28 mouse cellular contexts compared by ENCODE assay signal in the genomic region with DNA sequence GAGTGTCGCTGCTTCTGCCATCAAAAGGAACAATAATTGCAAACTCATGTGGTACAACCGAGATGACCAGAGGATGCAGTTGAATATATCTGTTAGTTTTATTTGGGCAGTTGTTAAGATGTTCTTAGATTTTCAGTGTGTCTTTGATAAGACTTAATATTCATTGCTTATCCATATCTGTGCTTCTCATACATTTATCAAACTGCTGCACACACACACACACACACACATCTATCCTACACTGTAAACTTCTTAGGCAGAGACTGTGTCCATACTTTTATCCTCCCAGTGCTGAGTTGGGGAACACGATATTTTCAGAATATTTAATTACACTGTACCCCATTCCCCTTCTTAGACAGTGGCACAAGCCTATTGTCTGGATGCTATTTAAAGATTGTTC. TPM values are rescaled to one million over a fixed set of nuclear protein-coding genes. Genes with fewer than 3 reads are reported as not detected.
DNase-seq lines count a peak whose midpoint lies in the region; ATAC-seq and TF ChIP-seq lines count a peak whose summit lies in the region.
"Had no signal": no experiment of that assay in that cellular context is flagged by ENCODE, and none has a peak within 500 bp of the region (broad histone marks: within the 10 kb centered on the region; RNA-seq: fewer than 3 reads in every experiment).

No protein-coding gene starts in this region.

- no peak overlapping the region for H3K9ac ChIP-seq in MEL (ENCODE audit: control insufficient read depth, low read depth, low read length, poor library complexity, severe bottlenecking)
- H3K9ac ChIP-seq in liver, embryonic 13.5 days = peak overlapping the region; percentile 53
- no peak overlapping the region for H3K9ac ChIP-seq in hindbrain, embryonic 14.5 days
- H3K9ac ChIP-seq: embryonic facial prominence, embryonic 12.5 days; forebrain, embryonic 12.5 days; forebrain, postnatal 0 days; hindbrain, embryonic 13.5 days; neural tube, embryonic 15.5 days had no signal

- H3ac ChIP-seq in myocyte (ENCODE audit: control insufficient read depth, insufficient read length) = no peak overlapping the region

- TF ChIP-seq EP300 in MEL (IDR thresholded peaks at IDR 0.05; ENCODE audit: low read depth in 1 of 2, low read length in 2 of 2) = peak; percentile 62 to 79

- H3K4me1 ChIP-seq in MEL (ENCODE audit: control insufficient read depth in 1 of 2, insufficient read depth in 2 of 2, low read length in 2 of 2) = peaks cover 17 to 34% of the 10 kb centered on the region in 2 experiments
- peaks cover 89% of the 10 kb centered on the region for H3K4me1 ChIP-seq in erythroblast, embryonic 14.5 days (ENCODE audit: control insufficient read depth)
- H3K4me1 ChIP-seq in liver, embryonic 13.5 days (replicated peaks) = peaks cover 85% of the 10 kb centered on the region
- 0 out of 2 replicates have a peak, but pooled peaks cover 5% of the 10 kb centered on the region for H3K4me1 ChIP-seq in hindbrain, embryonic 14.5 days (replicated peaks; ENCODE audit: control insufficient read depth, insufficient read depth, low read length)
- H3K4me1 ChIP-seq: hindbrain, embryonic 13.5 days had no signal

- H3K27me3 ChIP-seq in MEL (ENCODE audit: control insufficient read depth in 1 of 2, insufficient read depth in 2 of 2, low read length in 2 of 2) (no peaks in the 10 kb centered on the region), myocyte (ENCODE audit: control insufficient read depth, insufficient read depth, insufficient read length) (no peaks in the 10 kb centered on the region)
- H3K27me3 ChIP-seq in erythroblast, embryonic 14.5 days (ENCODE audit: control insufficient read depth) = no peaks in the 10 kb centered on the region
- H3K27me3 ChIP-seq in liver, embryonic 13.5 days = no peaks in the 10 kb centered on the region
- H3K27me3 ChIP-seq in hindbrain, embryonic 14.5 days (ENCODE audit: control insufficient read depth, insufficient read depth, low read length) = no peaks in the 10 kb centered on the region
- H3K27me3 ChIP-seq: embryonic facial prominence, embryonic 12.5 days; forebrain, embryonic 12.5 days; neural tube, embryonic 15.5 days had no signal

- peak; percentile 64 for ATAC-seq in liver, embryonic 13.5 days (ENCODE audit: low read depth)
- no peak for ATAC-seq in frontal cortex, adult (ENCODE audit: low TSS enrichment)
- no peak for ATAC-seq in hindbrain, embryonic 14.5 days (ENCODE audit: low FRiP score)
- ATAC-seq: CD4-positive, CD25-positive, alpha-beta regulatory T cell, adult 4 months; forebrain, postnatal 0 days; intestine, postnatal 0 days had no signal

- peak; percentile 10 for DNase-seq in MEL (ENCODE audit: low read depth, low spot score)
- no peak for DNase-seq in liver, embryonic 13.5 days
- DNase-seq in lung, postnatal 14 days = no peak
- DNase-seq in hindbrain, embryonic 14.5 days (ENCODE audit: low spot score) = no peak
- DNase-seq: adrenal gland, adult 8-10 months; cerebellum, adult 9-11 months; embryo, embryonic 11 days; forebrain, postnatal 0 days; gastrocnemius, postnatal 10 days; heart, postnatal 4 days; kidney, postnatal 14 days; layer of hippocampus, adult 9-11 months; midbrain, embryonic 14.5 days; right cerebral cortex, adult 18-20 months; spleen, adult 18-20 months; thymus, adult 2 months; thymus, postnatal 4 days had no signal

- TF ChIP-seq RAD21 in MEL (IDR thresholded peaks at IDR 0.05; ENCODE audit: low read depth, low read length) = no peak

- TF ChIP-seq CTCF in MEL (IDR thresholded peaks at IDR 0.05 in 2 of 3, conservative IDR thresholded peaks at IDR 0.05 in 1 of 3; ENCODE audit: control insufficient read depth in 1 of 3, insufficient read depth in 1 of 3, low read depth in 2 of 3, low read length in 3 of 3, poor library complexity in 1 of 3, severe bottlenecking in 1 of 3) = no peak

- H3K9me3 ChIP-seq in MEL (replicated peaks; ENCODE audit: insufficient read depth, low read length) = no peaks in the 10 kb centered on the region
- H3K9me3 ChIP-seq in erythroblast, embryonic 14.5 days (ENCODE audit: control insufficient read depth, low read length) = no peaks in the 10 kb centered on the region
- no peaks in the 10 kb centered on the region for H3K9me3 ChIP-seq in liver, embryonic 13.5 days (replicated peaks)
- no peaks in the 10 kb centered on the region for H3K9me3 ChIP-seq in hindbrain, embryonic 14.5 days (ENCODE audit: control insufficient read depth, low read length)
- H3K9me3 ChIP-seq: embryonic facial prominence, embryonic 12.5 days; forebrain, embryonic 12.5 days; hindbrain, embryonic 13.5 days; neural tube, embryonic 15.5 days had no signal

- no peak overlapping the region for H3K27ac ChIP-seq in MEL (ENCODE audit: control insufficient read depth, low read depth, low read length)
- peak overlapping the region; percentile 98 for H3K27ac ChIP-seq in liver, embryonic 13.5 days
- no peak overlapping the region for H3K27ac ChIP-seq in hindbrain, embryonic 14.5 days
- H3K27ac ChIP-seq: embryonic facial prominence, embryonic 12.5 days; forebrain, embryonic 12.5 days; hindbrain, embryonic 13.5 days; macrophage; neural tube, embryonic 15.5 days; stomach, postnatal 0 days had no signal

- H3K4me2 ChIP-seq in liver, embryonic 13.5 days = peak overlapping the region; percentile 54
- H3K4me2 ChIP-seq in myocyte (ENCODE audit: low read depth) = peak overlapping the region; percentile 15
- no peak overlapping the region for H3K4me2 ChIP-seq in hindbrain, embryonic 14.5 days (replicated peaks)
- H3K4me2 ChIP-seq: embryonic facial prominence, embryonic 12.5 days; forebrain, embryonic 12.5 days; hindbrain, embryonic 13.5 days; neural tube, embryonic 15.5 days had no signal

- H3K79me2 ChIP-seq in MEL (ENCODE audit: control insufficient read depth, insufficient read depth, low read length, poor library complexity) (peaks cover 8% of the 10 kb centered on the region), myocyte (ENCODE audit: control insufficient read depth, insufficient read depth) (no peaks in the 10 kb centered on the region)

- TF ChIP-seq POLR2A in MEL (IDR thresholded peaks at IDR 0.05; ENCODE audit: control insufficient read depth in 1 of 2, insufficient read depth in 1 of 2, low read depth in 1 of 2, low read length in 2 of 2, poor library complexity in 1 of 2) (no peak), myocyte (IDR thresholded peaks at IDR 0.05; ENCODE audit: insufficient read length, low read depth) (no peak)

- WGBS in liver, embryonic 13.5 days (ENCODE audit: insufficient replicate concordance) = 42% methylated on average over 3 of the region's 3 CpGs
- WGBS in hindbrain, embryonic 14.5 days = 85% methylated on average over 3 of the region's 3 CpGs

- peaks cover 0 to 32% of the 10 kb centered on the region in 2 experiments; a peak in 2 of 4 replicates for H3K36me3 ChIP-seq in MEL (ENCODE audit: control insufficient read depth in 1 of 2, insufficient read depth in 2 of 2, low read length in 2 of 2)
- peaks cover 54% of the 10 kb centered on the region for H3K36me3 ChIP-seq in erythroblast, embryonic 14.5 days (ENCODE audit: control insufficient read depth)
- H3K36me3 ChIP-seq in liver, embryonic 13.5 days = no peaks in the 10 kb centered on the region
- H3K36me3 ChIP-seq in myocyte (ENCODE audit: control insufficient read depth, insufficient read depth) = no peaks in the 10 kb centered on the region
- H3K36me3 ChIP-seq in hindbrain, embryonic 14.5 days (replicated peaks; ENCODE audit: control insufficient read depth, insufficient read depth) = no peaks in the 10 kb centered on the region
- H3K36me3 ChIP-seq: embryonic facial prominence, embryonic 12.5 days; forebrain, embryonic 12.5 days; hindbrain, embryonic 13.5 days; neural tube, embryonic 15.5 days had no signal

- no peak overlapping the region for H3K4me3 ChIP-seq in MEL (ENCODE audit: control insufficient read depth in 1 of 2, insufficient read depth in 1 of 2, low read depth in 2 of 2, low read length in 2 of 2)
- peak overlapping the region; percentile 59 for H3K4me3 ChIP-seq in erythroblast, embryonic 14.5 days (replicated peaks)
- peak overlapping the region; percentile 25 for H3K4me3 ChIP-seq in liver, embryonic 13.5 days (replicated peaks)
- H3K4me3 ChIP-seq in myocyte = no peak overlapping the region
- H3K4me3 ChIP-seq in hindbrain, embryonic 14.5 days (replicated peaks; ENCODE audit: low read length) = no peak overlapping the region
- H3K4me3 ChIP-seq: embryonic facial prominence, embryonic 12.5 days; forebrain, embryonic 12.5 days; hindbrain, embryonic 13.5 days; neural tube, embryonic 15.5 days had no signal

TF ChIP-seq in MEL, 35 proteins besides CTCF, POLR2A, EP300 and RAD21 (continues in another document):
- 0 out of 2 replicates have a peak, but pooled peaks have one; percentile 37 for TF ChIP-seq RCOR1 (IDR thresholded peaks at IDR 0.05; ENCODE audit: low read depth, low read length)
- 0 out of 2 replicates have a peak, but pooled peaks have one; percentile 16 for TF ChIP-seq ETS1 (IDR thresholded peaks at IDR 0.05; ENCODE audit: low read depth, low read length)
- TF ChIP-seq POLR2AphosphoS5 (IDR thresholded peaks at IDR 0.05; ENCODE audit: borderline replicate concordance, low read depth, low read length) = no peak
- TF ChIP-seq CHD2 (IDR thresholded peaks at IDR 0.05; ENCODE audit: low read length) = no peak

TF ChIP-seq in myocyte, 11 proteins besides CTCF, POLR2A, EP300 and RAD21 (continues in another document):
- TF ChIP-seq MYOD1 (IDR thresholded peaks at IDR 0.05; ENCODE audit: control insufficient read depth in 1 of 3, insufficient read length in 2 of 3, low read depth in 2 of 3) (no peak), MAX (IDR thresholded peaks at IDR 0.05; ENCODE audit: low read depth) (no peak), MYOG (IDR thresholded peaks at IDR 0.05; ENCODE audit: control insufficient read depth in 1 of 3, insufficient read depth in 1 of 3, insufficient read length in 2 of 3, low read depth in 2 of 3) (no peak), REST (IDR thresholded peaks at IDR 0.05; ENCODE audit: insufficient read depth, insufficient read length) (no peak)

RNA-seq across cellular contexts. Expression of gene Dek, which starts 5.2 kb away (rescaled TPM):
- total RNA-seq in MEL (2012; rRNA removed) = 97.9 and 99.7 TPM in 2 replicates
- polyA plus RNA-seq in MEL (2012; ENCODE audit: insufficient read depth in 1 of 2, insufficient read length in 2 of 2, low read depth in 1 of 2, low replicate concordance in 2 of 2, missing spikeins in 1 of 2) (1,000 to 10,000 TPM in 1 of 2 experiments, 100 to 1,000 TPM in 1; 207 to 5,191 TPM), myocyte (2012; fragmentation: generic; extraction: Trizol) (11.2 TPM)
- polyA plus RNA-seq in erythroblast, embryonic 14.5 days (2012) = 325 and 343 TPM in 2 replicates
- 493 and 566 TPM in 2 replicates for polyA plus RNA-seq in liver, embryonic 13.5 days (2015; fragmentation: Nextera tagmentation; extraction: Ambion mirVana)
- 97.3 and 98.4 TPM in 2 replicates for polyA plus RNA-seq in hindbrain, embryonic 14.5 days (2014; fragmentation: Nextera tagmentation; extraction: Ambion mirVana)

RNA-seq across cellular contexts. Expression of gene Rnf144b, which starts 11.3 kb away (rescaled TPM):
- not detected in 2 replicates for total RNA-seq in MEL (2012; rRNA removed)
- polyA plus RNA-seq in MEL (2012; ENCODE audit: insufficient read depth in 1 of 2, insufficient read length in 2 of 2, low read depth in 1 of 2, low replicate concordance in 2 of 2, missing spikeins in 1 of 2) = not detected
- 0.05 TPM in 1 of 2 replicates, not detected in the other for polyA plus RNA-seq in erythroblast, embryonic 14.5 days (2012)
- 0.93 and 0.98 TPM in 2 replicates for polyA plus RNA-seq in liver, embryonic 13.5 days (2015; fragmentation: Nextera tagmentation; extraction: Ambion mirVana)
- 0.17 TPM for polyA plus RNA-seq in myocyte (2012; fragmentation: generic; extraction: Trizol)
- 1.4 and 1.7 TPM in 2 replicates for polyA plus RNA-seq in hindbrain, embryonic 14.5 days (2014; fragmentation: Nextera tagmentation; extraction: Ambion mirVana)

Comparison
In these comparisons a context has a peak if more than half of its experiments do, and no peak if none do; other contexts are left out.
1. H3K4me3 ChIP-seq: peak in erythroblast, embryonic 14.5 days (single experiment) and liver, embryonic 13.5 days (single experiment); none in MEL (0 of 2), myocyte (single experiment) and hindbrain, embryonic 14.5 days (single experiment).